Mouse (Mus musculus) erythroblast, embryonic 14.5 days (primary cell): Measurements from ENCODE around the gene Tbl1x.

Experiments used
- GATA1 ChIP-seq: IDR thresholded peaks from 2 replicates; pipeline ENCODE4 v1.6.1; 2012; ENCODE audit warnings: low read length, inconsistent platforms, mixed read lengths
- TAL1 ChIP-seq: IDR thresholded peaks from 3 replicates; pipeline ENCODE4 v1.6.1; 2012; ENCODE audit warnings: low read length, inconsistent platforms, mixed read lengths

- TF ChIP-seq GATA1 (no peak), TAL1 (no peak)
Measured at GRCm38 (mm10) chrX:77608947-77609703, 98.3 kb downstream of the Tbl1x start.
